Mouse (Mus musculus) lung, embryonic 15.5 days (tissue): Measurements from ENCODE around the gene Ptma. TPM values are rescaled to one million over a fixed set of nuclear protein-coding genes. Genes with fewer than 3 reads are reported as not detected.

Experiments used
- ATAC-seq: fragments of 200-750 bp; cut with Nextera tagmentation; 2 replicates; pipeline ENCODE4 v1.8.0; 2017; ENCODE audit warnings: moderate number of reproducible peaks, borderline replicate concordance; ENCODE audit not compliant: low FRiP score, low TSS enrichment; ENCODE audit errors: extremely low read depth
- H3K27ac ChIP-seq: fragments of 300-500 bp; sonication (generic); 2 replicates; pipeline ENCODE4 v1.5.1; 2015; ENCODE audit warnings: moderate library complexity, mild to moderate bottlenecking, inconsistent platforms
- H3K27me3 ChIP-seq: fragments of 300-500 bp; sonication (generic); 2 replicates; pipeline ENCODE4 v1.6.1; 2015; ENCODE audit warnings: inconsistent platforms
- H3K36me3 ChIP-seq: fragments of 300-500 bp; sonication (generic); 2 replicates; pipeline ENCODE4 v1.6.1; 2015; ENCODE audit warnings: inconsistent platforms
- H3K4me1 ChIP-seq: fragments of 300-500 bp; sonication (generic); 2 replicates; pipeline ENCODE4 v1.6.1; 2015; ENCODE audit warnings: inconsistent platforms
- H3K4me2 ChIP-seq: fragments of 300-500 bp; sonication (generic); 2 replicates; pipeline ENCODE4 v1.6.1; 2015; ENCODE audit warnings: inconsistent platforms, mild to moderate bottlenecking, moderate library complexity
- H3K4me3 ChIP-seq: fragments of 300-500 bp; sonication (generic); 2 replicates; pipeline ENCODE4 v1.5.1; 2015; ENCODE audit warnings: mild to moderate bottlenecking, inconsistent platforms
- H3K9ac ChIP-seq: fragments of 300-500 bp; sonication (generic); 2 replicates; pipeline ENCODE4 v1.6.1; 2015; ENCODE audit warnings: inconsistent platforms
- H3K9me3 ChIP-seq: fragments of 300-500 bp; sonication (generic); 2 replicates; pipeline ENCODE4 v1.6.1; 2016; ENCODE audit warnings: inconsistent platforms
- whole genome bisulfite sequencing: fragments of 180-500 bp; shearing (Covaris S2); methylation state at CpG from one replicate; pipeline ENCODE4 v1.1.7; 2015; 5-methylcytosine and 5-hydroxymethylcytosine counted together
- polyA plus RNA-seq: library from polyadenylated mRNA; unstranded; fragments of >200 nt; fragmentation: Nextera tagmentation; extraction: Ambion mirVana; gene quantifications from 2 replicates; pipeline ENCODE4 v1.2.1, GENCODE M21; 2015

Gene Ptma
- polyA plus RNA-seq, 1 experiment from 2014 or later, result 2,819 TPM

GRCm38 (mm10) chr1:86523776-86524618 lies 2.5 kb upstream of the Ptma start:
- ATAC-seq, result no peak
- no peak overlapping the region for H3K4me3 ChIP-seq

GRCm38 (mm10) chr1:86524619-86525498 lies 1.7 kb upstream of the Ptma start:
- Histone ChIP-seq H3K9me3 (no peaks in the 10 kb centered on the region), H3K36me3 (peaks cover 12% of the 10 kb centered on the region), H3K9ac (peak overlapping the region; percentile 88), H3K4me2 (peak overlapping the region; percentile 95), H3K27me3 (no peaks in the 10 kb centered on the region), H3K4me1 (peaks cover 44% of the 10 kb centered on the region), H3K4me3 (peak overlapping the region; percentile 90), H3K27ac (peak overlapping the region; percentile 100)
- ATAC-seq, result peak; percentile 76
- WGBS, result 3% methylated on average over 53 of the region's 53 CpGs

More at GRCm38 (mm10) chr1:86523776-86524618, 2.5 kb upstream of the Ptma start:
- H3K9me3 ChIP-seq, result no peaks in the 10 kb centered on the region
- peaks cover 36% of the 10 kb centered on the region for H3K4me1 ChIP-seq
- peaks cover 4% of the 10 kb centered on the region for H3K36me3 ChIP-seq
- peak overlapping the region; percentile 44 for H3K9ac ChIP-seq
- H3K27ac ChIP-seq, result peak overlapping the region; percentile 100
- WGBS, result 80% methylated on average over 8 of the region's 8 CpGs
- no peaks in the 10 kb centered on the region for H3K27me3 ChIP-seq
- H3K4me2 ChIP-seq, result peak overlapping the region; percentile 95

- ATAC-seq, result peak; percentile 25
- no peaks in the 10 kb centered on the region for H3K27me3 ChIP-seq
Measured at GRCm38 (mm10) chr1:86525499-86526115, 919 bp upstream of the Ptma start.

GRCm38 (mm10) chr1:86526789-86527598 lies 468 bp downstream of the Ptma start:
- Histone ChIP-seq H3K27ac (peak overlapping the region; percentile 100), H3K36me3 (peaks cover 26% of the 10 kb centered on the region), H3K9ac (peak overlapping the region; percentile 95), H3K4me3 (peak overlapping the region; percentile 90), H3K4me1 (peaks cover 55% of the 10 kb centered on the region), H3K27me3 (no peaks in the 10 kb centered on the region), H3K9me3 (no peaks in the 10 kb centered on the region), H3K4me2 (peak overlapping the region; percentile 86)
- WGBS, result under 1% methylated on average over 111 of the region's 111 CpGs
- no peak for ATAC-seq

More at GRCm38 (mm10) chr1:86525499-86526115, 919 bp upstream of the Ptma start:
- H3K4me1 ChIP-seq, result peaks cover 45% of the 10 kb centered on the region
- no peaks in the 10 kb centered on the region for H3K9me3 ChIP-seq
- H3K4me3 ChIP-seq, result peak overlapping the region; percentile 90
- peak overlapping the region; percentile 88 for H3K9ac ChIP-seq
- peaks cover 13% of the 10 kb centered on the region for H3K36me3 ChIP-seq
- peak overlapping the region; percentile 100 for H3K27ac ChIP-seq
- peak overlapping the region; percentile 95 for H3K4me2 ChIP-seq
- under 1% methylated on average over 44 of the region's 44 CpGs for WGBS

- no peaks in the 10 kb centered on the region for H3K27me3 ChIP-seq
- under 1% methylated on average over 80 of the region's 89 CpGs for WGBS
- H3K9me3 ChIP-seq, result no peaks in the 10 kb centered on the region
- no peak; the same call in 1 of the 2 replicates for ATAC-seq
- H3K4me3 ChIP-seq, result peak overlapping the region; percentile 90
- H3K9ac ChIP-seq, result peak overlapping the region; percentile 95
- H3K4me1 ChIP-seq, result peaks cover 54% of the 10 kb centered on the region
- H3K36me3 ChIP-seq, result peaks cover 26% of the 10 kb centered on the region
- H3K4me2 ChIP-seq, result peak overlapping the region; percentile 86
- H3K27ac ChIP-seq, result peak overlapping the region; percentile 100
Measured at GRCm38 (mm10) chr1:86527599-86528486, 1.3 kb downstream of the Ptma start.

GRCm38 (mm10) chr1:86528571-86529180 lies 2.1 kb downstream of the Ptma start:
- H3K36me3 ChIP-seq, result peaks cover 26% of the 10 kb centered on the region
- H3K9me3 ChIP-seq, result no peaks in the 10 kb centered on the region
- peak overlapping the region; percentile 86 for H3K4me2 ChIP-seq
- peak overlapping the region; percentile 90 for H3K4me3 ChIP-seq
- peak overlapping the region; percentile 95 for H3K9ac ChIP-seq
- H3K4me1 ChIP-seq, result peaks cover 47% of the 10 kb centered on the region
- no peaks in the 10 kb centered on the region for H3K27me3 ChIP-seq
- H3K27ac ChIP-seq, result peak overlapping the region; percentile 100
- WGBS, result 0% methylated on average over 15 of the region's 15 CpGs
- no peak for ATAC-seq

GRCm38 (mm10) chr1:86529590-86529989 lies 3.1 kb downstream of the Ptma start:
- H3K4me2 ChIP-seq, result peak overlapping the region; percentile 86
- H3K36me3 ChIP-seq, result peaks cover 26% of the 10 kb centered on the region
- peak overlapping the region; percentile 100 for H3K27ac ChIP-seq
- ATAC-seq, result no peak
- H3K27me3 ChIP-seq, result no peaks in the 10 kb centered on the region
- H3K4me3 ChIP-seq, result peak overlapping the region; percentile 90
- 11% methylated on average over 4 of the region's 4 CpGs for WGBS
- no peaks in the 10 kb centered on the region for H3K9me3 ChIP-seq
- H3K9ac ChIP-seq, result peak overlapping the region; percentile 95
- peaks cover 38% of the 10 kb centered on the region for H3K4me1 ChIP-seq

GRCm38 (mm10) chr1:86530871-86531546 lies 4.5 kb downstream of the Ptma start:
- Histone ChIP-seq H3K4me1 (peaks cover 33% of the 10 kb centered on the region), H3K27ac (peak overlapping the region; percentile 65), H3K9me3 (no peaks in the 10 kb centered on the region), H3K4me3 (no peak overlapping the region), H3K4me2 (0 out of 2 replicates have a peak overlapping the region, but pooled peaks have one; percentile 26), H3K36me3 (peaks cover 26% of the 10 kb centered on the region), H3K9ac (peak overlapping the region; percentile 25; the same call in 1 of the 2 replicates), H3K27me3 (no peaks in the 10 kb centered on the region)
- ATAC-seq, result no peak
- WGBS, result 14% methylated on average over 4 of the region's 4 CpGs

- Histone ChIP-seq H3K4me1 (peaks cover 33% of the 10 kb centered on the region), H3K4me2 (peak overlapping the region; percentile 26; the same call in 1 of the 2 replicates), H3K36me3 (peaks cover 26% of the 10 kb centered on the region), H3K27ac (peak overlapping the region; percentile 65), H3K4me3 (peak overlapping the region; percentile 9; the same call in 1 of the 2 replicates), H3K9me3 (no peaks in the 10 kb centered on the region), H3K9ac (peak overlapping the region; percentile 25; the same call in 1 of the 2 replicates), H3K27me3 (no peaks in the 10 kb centered on the region)
- no peak for ATAC-seq
- WGBS, result 5% methylated on average over 13 of the region's 13 CpGs
Measured at GRCm38 (mm10) chr1:86531547-86532321, 5.2 kb downstream of the Ptma start.
